Mouse (Mus musculus) mouse trophoblast stem cell (cell line): ENCODE measurements around the gene Smpd3.

Experiments used
- in situ Hi-C, 2 experiments: fragments of 300-500 bp; cut with MseI, MboI; formaldehyde crosslinking; loops; 2 replicates in 1 of 2; 3 replicates in 1 of 2; pipeline ENCODE4 v1.15.1; 2025

The Smpd3 gene

DNA sequence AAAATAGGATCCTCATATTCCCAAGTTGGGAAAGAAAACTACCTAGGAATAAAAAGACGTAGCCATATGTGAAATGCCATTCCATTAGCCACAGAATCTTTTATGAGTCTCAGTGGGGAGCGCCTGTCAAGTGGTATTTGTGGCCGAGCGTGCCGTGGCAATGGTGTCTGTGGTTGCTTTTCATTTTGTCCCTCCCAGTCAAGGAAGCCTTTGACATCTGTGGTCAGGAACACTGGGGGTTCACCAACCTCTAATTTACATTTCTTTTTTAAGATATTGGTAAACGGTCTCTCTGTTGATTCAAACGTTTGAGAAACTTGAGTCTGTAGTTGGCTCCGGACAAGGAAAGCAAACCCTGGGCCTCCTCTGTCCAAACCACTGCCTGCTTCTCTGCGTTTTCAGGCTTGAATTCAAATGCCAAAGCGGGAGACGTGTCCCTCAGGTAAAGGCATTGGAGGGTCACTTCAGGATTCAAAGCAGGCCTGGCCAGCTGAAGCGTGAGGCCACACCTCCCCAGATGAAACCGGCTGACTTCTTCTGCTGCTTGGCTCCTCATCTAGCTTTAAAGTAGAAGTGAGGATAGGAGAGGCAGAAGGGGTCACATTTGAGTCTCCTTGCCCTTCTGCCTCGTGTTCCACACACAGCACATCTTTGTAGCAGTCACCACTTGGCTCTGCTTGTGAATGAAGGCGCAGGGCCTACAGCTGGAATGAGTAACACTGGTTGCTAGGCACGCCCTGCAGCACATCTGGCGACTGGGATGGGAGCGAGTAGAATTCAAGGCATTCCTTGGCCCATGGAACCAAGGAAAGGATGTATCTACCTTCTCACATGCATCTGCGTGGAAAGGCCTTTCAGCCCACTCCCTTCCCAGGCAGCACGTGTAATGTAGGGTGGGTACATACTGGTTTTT lies 45.0 kb downstream of the Smpd3 start:
- in situ Hi-C loops = no loop called here

DNA sequence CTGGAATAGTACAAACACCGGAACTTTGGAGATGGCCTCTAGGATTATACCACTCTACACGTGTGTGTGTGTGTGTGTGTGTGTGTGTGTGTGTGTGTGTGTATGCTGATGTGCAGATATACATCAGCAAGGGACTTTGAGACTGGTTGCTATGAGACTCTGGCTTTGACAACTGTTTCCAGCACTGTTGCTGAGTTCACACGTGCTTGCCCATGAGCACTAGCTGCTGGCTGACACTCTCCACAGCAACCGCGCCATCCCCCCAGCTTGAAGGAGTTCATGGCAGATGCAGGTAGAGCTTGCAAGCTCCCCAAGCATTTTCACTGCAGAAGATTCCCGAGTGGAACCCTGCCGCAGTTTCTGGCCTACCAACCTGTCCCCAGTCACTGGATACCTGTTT lies 48.3 kb downstream of the Smpd3 start:
- in situ Hi-C loops = no loop called here

DNA sequence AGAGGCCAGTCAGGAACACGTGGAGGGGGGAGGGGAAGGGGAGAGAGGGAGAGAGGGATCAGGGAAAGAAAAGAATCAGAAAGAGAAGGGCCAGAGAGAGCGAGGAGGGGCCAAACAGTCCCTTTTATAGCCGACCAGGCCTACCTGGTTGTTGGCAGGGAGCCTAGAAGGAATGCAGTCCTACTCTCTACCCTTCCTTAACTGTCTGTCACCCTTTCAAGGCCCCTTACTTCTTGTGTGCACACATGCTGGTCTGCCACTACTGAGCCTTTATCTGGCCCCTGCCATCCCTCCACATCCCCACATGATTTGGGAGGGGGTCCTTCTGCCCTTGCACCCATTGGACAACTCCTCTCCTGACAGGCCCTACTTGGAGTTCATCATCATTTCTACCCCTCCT lies 49.1 kb downstream of the Smpd3 start:
- in situ Hi-C loops = no loop called here

DNA sequence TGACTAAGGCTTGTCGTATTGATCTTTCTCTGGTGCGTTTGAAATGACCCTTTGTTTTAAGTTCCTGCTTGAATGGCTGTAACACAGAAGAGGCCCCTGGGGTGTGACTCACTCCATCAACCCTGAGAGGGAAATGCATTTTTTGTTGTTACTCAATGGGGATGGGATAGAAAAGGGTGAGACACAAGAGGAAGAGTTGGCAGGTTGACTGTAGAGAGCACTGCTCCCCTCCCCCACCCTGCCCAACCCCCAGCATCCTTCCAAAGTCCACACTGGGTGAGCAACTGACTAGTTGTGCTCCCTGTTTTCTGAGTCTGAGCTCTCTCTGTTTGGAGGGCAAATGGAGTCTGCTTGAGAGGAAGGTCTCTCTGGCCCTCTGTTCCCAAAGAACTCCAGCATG lies 50.3 kb downstream of the Smpd3 start:
- in situ Hi-C loops = no loop called here

DNA sequence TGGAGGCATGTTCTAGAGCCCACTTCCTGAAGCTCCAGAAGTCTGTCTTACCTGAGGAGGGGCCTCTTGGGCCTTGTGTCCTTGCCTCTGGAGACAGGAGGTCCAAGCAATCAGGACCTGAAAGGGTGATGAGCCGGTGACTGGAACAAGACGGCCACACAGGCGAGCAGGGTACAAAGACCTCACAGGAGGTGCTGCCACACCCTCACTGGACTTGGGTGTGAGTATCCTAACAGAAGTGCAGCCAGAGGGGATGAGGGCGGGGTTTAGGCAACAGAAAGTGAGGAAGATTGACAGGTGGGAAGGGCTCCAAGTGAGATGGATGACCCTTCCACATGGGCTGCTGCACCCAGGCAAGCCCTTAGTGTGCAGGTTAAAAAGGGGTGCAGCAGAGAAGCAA lies 56.9 kb downstream of the Smpd3 start:
- in situ Hi-C loops = no loop called here

DNA sequence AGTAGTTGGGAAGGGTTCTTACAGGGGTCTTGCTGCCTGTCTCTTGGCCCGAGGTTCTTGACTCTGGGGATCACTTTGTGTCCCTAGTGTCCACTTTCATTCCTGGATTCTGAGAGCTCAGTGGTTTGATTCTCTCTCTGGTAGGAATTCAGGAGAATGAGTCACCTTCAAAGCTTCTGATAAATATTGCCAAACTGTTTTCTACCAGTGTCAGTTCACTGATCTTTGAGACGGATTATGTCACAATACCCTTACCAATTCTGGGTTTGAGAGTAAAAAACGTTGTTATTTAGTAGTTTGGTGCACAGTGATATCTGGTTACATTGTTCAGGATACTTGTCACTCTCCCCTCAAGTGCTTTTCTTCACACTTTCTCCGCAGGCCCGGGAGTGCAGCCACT lies 57.6 kb downstream of the Smpd3 start:
- in situ Hi-C loops = no loop called here

DNA sequence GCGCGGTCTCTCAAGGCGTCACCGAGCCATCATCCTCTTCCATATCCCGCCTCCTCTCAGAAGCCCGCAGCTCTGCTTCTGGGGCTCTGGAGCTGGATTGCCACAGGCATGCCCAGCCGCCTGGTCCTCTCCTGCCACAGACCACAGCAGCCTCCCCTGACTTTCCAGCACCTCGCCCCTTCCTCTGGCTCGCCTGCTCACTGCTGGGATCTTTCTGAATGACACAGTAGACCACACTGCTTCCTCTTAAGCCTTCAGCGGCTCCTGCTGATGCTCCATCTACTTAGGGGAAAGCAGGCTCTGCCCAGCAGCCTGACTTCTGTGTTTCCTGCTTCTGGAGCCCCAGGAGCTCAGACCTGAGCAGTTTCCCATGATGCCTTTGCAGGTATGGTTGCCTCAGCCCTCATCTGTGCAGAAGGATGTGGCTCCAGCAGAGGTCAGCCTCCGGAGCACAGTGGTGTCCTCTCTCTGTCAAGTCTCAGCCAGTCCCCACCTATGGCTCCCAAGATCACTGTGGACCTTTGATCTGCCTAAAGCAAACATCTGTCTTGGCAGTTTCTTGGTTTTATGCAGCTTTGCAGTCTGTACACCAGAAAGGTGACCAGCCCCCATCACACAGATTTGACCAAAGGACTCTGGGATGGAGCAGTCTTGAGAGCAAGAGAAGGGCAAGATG lies 59.3 kb downstream of the Smpd3 start:
- in situ Hi-C loops = no loop called here

DNA sequence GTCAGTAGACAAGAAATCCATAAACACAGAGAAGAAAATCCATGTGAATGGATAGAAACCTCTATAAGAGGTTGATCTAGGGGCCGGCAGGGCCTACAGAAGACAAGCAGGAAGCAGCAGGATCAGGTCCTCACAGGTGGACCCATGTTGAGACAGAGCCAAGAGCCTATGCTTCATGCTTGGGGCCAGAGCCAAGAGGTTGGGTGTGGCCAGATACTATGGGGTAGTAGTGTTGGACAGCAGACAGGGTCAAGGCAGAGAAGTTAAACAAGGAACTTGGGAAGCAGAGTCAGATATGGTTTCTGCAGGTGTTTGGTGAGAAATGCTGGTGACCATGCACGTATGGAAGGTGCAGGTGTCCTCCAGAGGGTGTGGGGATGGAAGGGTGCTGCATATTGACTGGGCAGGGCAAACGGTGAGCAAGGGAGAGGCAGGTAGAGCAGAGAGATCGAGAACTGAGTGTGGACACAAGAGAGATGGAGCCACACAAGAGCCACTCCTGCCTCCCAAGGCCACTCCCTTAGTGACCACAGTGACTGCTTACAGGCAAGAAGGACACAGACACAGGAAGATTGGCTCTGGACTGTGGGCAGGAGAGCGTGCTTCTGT lies 61.0 kb downstream of the Smpd3 start:
- in situ Hi-C loops = no loop called here

DNA sequence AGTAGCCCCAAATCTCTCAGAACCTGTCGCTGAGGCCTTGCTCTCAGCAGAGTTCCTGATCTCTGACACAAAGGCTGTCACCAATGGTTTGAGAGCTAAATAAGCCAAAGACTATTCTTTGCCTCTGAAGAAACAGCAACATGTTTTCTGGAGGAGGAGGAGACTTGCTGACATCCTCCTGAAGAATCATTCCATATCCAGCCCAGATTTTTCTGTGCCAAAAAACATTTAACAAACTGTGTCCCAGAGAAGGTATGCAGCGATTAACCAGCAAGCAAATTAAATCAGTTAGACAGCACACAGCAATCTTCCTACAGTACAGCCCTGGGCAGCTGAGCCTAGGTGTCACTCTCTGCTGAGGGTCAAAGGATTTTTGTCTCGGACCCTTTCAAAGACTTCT lies 64.3 kb downstream of the Smpd3 start:
- in situ Hi-C loops = no loop called here

DNA sequence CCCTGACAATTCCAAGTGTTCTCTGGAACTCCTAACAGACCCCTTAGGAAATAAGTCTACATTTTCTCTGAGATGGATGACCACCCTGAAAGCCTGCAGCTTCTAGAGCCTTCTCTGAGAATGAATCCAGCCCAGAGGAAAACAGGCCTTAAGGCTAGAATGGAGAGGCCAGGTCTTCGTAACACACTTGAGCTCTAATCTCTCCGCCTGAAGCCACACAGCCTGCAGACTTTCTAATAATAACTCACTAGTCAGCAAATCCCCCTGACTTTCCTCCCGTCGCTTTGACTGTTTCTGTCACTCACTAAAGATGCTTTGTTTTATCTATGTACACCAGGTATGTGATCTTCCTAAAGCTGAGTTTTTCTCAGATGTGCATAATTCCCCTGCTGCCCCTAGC lies 66.4 kb downstream of the Smpd3 start:
- in situ Hi-C loops = no loop called here

DNA sequence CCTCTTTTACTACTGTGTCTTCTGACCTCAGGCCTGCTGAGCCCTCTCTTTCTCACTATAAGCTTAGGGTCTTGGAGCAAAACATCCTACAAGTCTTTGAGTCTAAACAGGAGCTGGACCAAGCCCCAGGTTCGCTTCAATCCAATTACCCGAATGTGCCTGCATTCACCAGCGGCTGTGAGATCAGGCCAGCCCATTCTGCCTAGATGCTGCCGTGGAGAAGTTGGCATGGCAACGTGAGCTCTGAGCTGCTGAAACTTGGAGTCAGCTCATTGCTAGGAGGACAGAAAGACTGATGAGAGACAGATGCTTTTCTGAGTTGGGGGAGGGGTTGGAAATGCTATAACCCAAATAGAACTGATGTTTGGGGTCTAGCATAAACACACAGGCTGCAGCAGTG lies 67.0 kb downstream of the Smpd3 start:
- in situ Hi-C loops = no loop called here

DNA sequence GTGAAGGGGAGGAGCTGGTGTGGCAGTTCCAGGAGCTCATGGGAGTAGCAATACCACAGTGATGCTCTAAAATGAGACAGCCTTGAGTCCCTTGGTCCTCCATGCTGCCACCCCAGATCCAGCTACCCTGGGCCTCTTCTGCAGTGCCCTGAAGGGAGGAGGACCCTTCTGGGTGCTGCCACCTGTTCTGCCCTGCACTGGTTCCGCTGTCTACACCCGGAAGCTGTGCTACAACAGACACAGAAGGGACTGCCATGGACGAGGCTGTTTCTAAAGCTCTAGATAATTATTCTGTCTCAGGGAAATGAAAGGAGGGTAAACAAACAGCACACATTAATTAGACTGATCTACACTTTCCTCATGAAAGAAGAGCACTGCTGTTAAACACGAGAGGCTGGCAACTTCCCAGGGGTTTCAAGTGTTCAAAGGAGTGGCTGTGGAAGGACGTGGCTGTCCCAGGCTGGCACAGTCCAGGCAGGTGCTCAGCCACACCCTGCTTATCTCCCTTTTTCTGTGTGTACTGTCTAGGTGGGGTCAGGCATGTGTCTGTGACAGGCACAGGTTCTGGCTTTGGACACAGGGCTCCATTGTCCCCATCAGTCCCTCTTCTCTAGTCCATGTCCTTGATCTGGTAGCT lies 69.0 kb downstream of the Smpd3 start:
- in situ Hi-C loops = no loop called here

DNA sequence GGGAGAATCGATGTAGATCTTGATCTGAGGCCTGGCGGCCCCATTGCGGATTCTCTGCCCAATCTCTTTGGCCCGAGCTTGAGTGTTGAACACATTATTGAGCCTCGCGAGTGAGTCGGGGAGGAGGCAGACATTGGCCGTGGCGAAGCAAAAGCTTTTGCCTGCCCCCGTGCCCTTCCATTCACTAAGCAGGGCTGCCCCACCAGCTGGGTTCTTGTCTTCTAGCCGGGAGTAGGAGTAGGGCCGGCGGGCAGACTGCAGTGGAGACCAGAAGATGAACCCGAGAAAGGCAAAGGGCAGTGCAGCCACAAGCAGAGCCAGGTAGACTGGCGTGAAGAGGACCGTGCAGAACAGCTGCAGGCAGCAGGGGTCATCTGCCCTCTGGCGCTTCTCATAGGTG lies 72.4 kb downstream of the Smpd3 start:
- in situ Hi-C loops = no loop called here

DNA sequence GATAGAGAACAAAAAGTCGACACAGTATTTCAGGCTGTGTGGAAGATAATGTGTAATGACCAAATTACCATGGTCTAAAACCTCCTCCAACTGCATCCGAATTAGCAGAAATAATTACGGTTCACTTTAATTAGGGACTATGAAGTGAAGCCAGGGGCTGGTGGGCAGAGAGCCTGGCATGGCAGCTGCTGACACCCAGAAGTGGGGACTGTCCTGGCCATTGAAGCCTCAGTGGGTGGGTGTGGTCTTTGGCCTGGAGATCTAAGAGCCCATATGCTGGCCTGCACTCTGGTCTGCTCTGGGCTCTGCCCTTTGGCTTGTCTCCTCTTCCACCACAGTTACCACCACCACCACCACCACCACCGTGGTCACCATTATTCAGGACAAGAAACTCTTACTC lies 73.9 kb downstream of the Smpd3 start:
- in situ Hi-C loops = no loop called here

DNA sequence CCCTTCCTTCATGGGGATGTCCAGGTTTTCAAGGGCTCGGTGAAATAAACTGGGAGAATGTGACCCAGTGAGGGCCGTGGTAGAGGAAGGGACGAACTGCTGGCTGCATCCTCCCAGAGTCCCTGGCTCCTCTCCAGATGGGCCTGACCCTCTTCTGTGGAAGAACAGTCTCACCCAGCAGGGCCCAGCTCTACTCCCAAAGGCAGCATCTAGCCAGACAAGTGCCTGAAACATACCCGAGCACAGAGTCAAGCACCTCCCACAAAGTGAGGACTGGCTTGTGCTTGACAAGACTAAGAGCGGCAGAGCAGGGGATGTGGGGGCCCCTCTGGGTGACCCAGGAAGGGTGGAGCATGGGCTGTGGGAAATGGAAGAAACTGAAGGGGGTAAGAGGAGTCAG lies 75.4 kb downstream of the Smpd3 start:
- in situ Hi-C loops = no loop called here

DNA sequence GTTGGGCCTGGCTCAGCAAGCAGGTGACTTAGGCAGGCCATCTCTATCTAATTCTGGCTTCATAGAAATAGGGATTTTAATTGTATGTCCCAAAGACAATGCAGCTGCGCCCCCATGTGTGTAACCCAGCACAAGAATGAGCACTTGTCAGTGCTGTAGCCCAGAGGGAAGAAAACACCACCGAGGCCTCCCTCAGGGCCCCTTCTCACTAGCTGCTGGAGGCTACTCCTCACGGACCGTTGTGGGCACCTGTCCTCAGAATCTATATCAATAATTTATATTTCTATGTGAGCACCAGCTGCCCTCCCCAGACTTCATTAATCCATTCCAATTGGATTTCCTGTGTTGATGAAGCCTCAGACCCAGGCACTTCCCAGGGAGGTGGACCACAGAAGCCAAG lies 76.9 kb downstream of the Smpd3 start:
- in situ Hi-C loops = no loop called here

DNA sequence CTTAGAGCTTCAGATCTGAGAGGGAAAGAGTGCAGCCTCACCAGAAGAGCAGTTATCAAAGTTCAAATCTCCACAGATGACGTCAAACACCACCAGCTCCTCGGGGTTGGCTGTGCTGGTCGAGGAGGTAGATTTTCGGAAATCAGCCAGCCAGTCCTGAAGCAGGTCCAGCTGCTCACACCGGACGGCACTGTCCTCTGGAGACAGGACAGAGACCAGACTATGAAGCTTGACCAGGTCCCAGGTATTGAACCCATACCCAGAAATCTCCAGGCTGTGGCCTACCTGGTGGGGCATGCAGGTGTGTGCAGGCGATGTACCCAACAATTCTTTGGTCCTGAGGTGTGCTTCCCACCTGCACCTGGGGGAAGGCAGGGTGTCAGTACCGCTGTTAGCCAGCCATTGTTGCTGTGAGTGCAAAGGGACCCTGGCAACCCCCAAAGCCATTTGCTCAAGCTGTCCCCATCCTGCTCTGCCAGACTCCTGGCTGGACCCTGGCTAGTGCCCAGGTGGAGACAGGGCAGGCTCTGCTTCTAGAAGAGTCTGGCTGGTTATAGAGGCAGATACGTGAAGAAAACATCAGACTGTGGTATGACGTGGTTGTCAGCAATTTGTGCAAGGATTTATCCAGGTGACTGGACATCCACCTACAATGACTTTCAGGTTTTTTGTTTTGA lies 78.1 kb downstream of the Smpd3 start:
- in situ Hi-C loops = no loop called here

DNA sequence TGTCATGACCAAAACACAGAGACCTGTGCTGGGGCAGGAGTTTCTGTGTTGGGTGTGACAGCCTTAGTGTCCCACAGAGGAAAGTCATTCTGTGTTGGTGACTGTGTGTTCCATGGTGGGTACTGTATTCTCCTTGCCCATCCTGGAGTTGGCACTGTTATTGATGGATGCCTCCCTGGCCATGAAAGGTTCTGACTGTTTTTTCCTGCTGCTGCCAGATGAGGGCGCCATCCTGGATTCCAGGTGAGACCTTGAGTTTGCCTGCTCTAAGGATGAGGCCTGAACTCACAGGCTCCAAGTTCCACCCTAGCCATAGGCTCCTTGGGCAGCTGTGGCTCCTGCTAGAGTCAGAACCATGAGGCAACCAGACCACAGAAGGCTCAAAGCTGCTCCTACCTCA lies 79.6 kb downstream of the Smpd3 start:
- in situ Hi-C loops = no loop called here

DNA sequence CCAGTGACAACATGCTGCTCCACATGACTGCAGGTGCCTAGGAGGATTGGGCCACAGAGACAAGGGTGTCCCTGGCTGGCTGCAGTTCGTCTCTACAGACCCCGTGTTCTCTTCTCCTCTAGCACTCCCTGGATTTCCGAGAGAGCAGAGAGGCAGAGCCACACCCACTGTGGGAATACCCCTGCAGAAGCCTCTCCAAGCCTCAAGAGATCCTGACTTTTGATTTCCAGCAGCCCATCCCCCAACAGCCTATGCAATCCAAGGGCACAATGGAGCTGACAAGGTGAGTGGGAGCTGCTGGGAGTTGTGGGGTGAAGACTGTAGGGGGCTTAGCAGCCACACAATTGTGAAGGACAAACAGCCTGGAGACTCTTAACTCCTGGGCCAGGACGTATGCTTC lies 87.6 kb downstream of the Smpd3 start:
- in situ Hi-C loops = no loop called here

DNA sequence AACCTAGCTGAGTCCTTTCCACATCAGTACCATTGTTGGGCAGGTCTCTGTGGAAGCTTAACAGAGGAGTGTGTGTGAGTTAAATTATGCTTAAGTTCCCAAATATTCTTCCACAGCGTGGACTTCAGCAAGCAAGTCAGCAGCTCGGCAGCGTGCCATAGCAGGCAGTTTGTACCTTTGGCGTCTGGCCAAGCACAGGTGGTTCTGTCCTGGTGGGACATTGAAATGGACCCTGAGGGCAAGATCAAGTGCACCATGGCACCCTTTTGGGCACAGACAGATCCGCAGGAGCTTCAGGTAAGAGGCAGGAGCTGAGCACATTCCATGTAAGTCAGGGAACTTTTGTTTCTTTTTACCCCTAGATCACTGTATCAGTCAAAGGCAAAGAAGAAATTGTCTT lies 100.7 kb downstream of the Smpd3 start:
- in situ Hi-C loops = no loop called here

DNA sequence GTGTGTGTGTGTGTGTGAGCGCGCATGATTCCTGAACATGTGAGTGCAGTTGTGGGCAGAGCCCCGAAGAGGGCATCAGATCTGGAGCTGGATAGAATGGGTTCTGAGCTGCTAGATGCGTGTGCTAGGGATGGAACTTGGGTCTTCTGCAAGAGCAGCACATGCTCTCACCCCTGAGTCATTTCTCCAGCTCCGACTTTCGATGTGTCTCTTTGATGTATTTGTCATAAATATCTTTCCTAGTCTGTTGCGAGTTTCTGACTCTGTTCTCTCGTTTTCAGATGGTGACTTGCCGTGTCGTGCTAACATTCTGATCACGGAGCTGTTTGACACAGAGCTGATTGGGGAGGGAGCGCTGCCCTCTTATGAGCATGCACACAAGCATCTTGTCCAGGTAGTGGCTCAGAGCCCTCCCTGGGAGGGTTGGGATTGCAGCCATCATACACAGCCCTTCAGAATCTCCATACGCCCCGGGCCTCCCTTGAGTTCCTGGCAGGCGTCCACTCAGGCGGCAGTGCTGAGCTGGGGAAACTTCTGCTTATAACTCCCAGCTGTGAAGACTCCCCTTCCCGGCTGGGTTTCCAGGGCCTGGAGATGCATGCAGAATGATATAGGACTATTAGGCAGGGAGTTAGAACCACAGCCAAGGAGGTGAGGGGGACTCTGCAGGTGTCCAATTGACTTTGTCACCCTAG lies 103.1 kb downstream of the Smpd3 start:
- in situ Hi-C loops = no loop called here
